Mouse (Mus musculus): ENCODE measurements around the gene Ubxn2a.

DNA sequence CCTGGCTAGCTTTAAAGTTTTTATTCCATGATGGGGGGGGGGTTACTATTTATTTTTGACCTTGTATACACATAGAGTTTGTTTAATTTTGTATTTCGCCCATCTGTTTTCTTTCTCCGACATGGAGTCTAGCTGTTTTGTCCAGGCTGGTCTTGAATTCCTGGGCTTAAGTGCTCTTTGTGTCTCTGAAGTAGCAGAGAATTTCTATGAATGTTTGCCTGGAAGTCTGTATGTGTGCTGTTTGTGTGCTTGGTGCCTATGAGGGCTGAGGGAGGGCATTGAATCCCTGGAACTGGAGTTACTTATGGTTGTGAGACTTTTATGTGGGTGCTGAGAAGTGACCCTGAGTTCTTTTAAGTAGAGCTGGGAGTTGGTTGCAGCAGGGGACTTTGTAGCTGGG is 20.7 kb upstream of the Ubxn2a start:
- TF ChIP-seq POLR2A (IDR thresholded peaks at IDR 0.05; ENCODE audit: control insufficient read depth in 1 of 2, insufficient read depth in 1 of 2, low read depth in 1 of 2, low read length in 2 of 2, poor library complexity in 1 of 2) (no peak), ZC3H11A (IDR thresholded peaks at IDR 0.05; ENCODE audit: low read depth, low read length) (no peak), MAX (IDR thresholded peaks at IDR 0.05; ENCODE audit: low read length) (no peak), KAT2A (conservative IDR thresholded peaks at IDR 0.05; ENCODE audit: low read depth, low read length) (no peak), UBTF (IDR thresholded peaks at IDR 0.05; ENCODE audit: borderline replicate concordance, insufficient read depth, low read depth, low read length) (no peak), TAL1 (IDR thresholded peaks at IDR 0.05; ENCODE audit: low read length) (no peak), E2F4 (IDR thresholded peaks at IDR 0.05; ENCODE audit: borderline replicate concordance, low read depth, low read length) (no peak), CTCF (IDR thresholded peaks at IDR 0.05 in 2 of 3, conservative IDR thresholded peaks at IDR 0.05 in 1 of 3; ENCODE audit: control insufficient read depth in 1 of 3, insufficient read depth in 1 of 3, low read depth in 2 of 3, low read length in 3 of 3, poor library complexity in 1 of 3, severe bottlenecking in 1 of 3) (no peak), TCF12 (IDR thresholded peaks at IDR 0.05; ENCODE audit: low read depth, low read length) (no peak), MXI1 (IDR thresholded peaks at IDR 0.05; ENCODE audit: low read depth, low read length) (no peak), GABPA (IDR thresholded peaks at IDR 0.05; ENCODE audit: low read depth, low read length) (no peak)
